Mouse (Mus musculus): ENCODE data around the gene Ppp2r5e. TPM values are rescaled to one million over a fixed set of nuclear protein-coding genes. Genes with fewer than 3 reads are reported as not detected.
A peak's percentile ranks its signal among the peaks of the same experiment; 100 is the strongest.

Gene Ppp2r5e
- polyA plus RNA-seq, 1 experiment from 2014 or later, result 12.5 TPM

- H3K36me3 ChIP-seq, result no peaks in the 10 kb centered on the region
- 68% methylated on average over 7 of the region's 7 CpGs for WGBS
- no peak overlapping the region for H3K27ac ChIP-seq
- H3K9me3 ChIP-seq, result no peaks in the 10 kb centered on the region
- ATAC-seq (ENCODE audit: insufficient read depth, low FRiP score, low read depth), result no peak
- H3K4me2 ChIP-seq, result no peak overlapping the region
- H3K4me3 ChIP-seq (replicated peaks), result no peak overlapping the region
- no peaks in the 10 kb centered on the region for H3K4me1 ChIP-seq
- H3K9ac ChIP-seq, result no peak overlapping the region
- H3K27me3 ChIP-seq (replicated peaks), result no peaks in the 10 kb centered on the region
These were observed 16.7 kb upstream of the Ppp2r5e start for GRCm38 (mm10) chr12:75612711-75613110.

- 17% methylated on average over 4 of the region's 4 CpGs for WGBS
- ATAC-seq (ENCODE audit: insufficient read depth, low FRiP score, low read depth), result no peak
These were observed 3.4 kb upstream of the Ppp2r5e start for GRCm38 (mm10) chr12:75599490-75599889.

GRCm38 (mm10) chr12:75598988-75599387, 2.9 kb upstream of the Ppp2r5e start:
- no peaks in the 10 kb centered on the region for H3K27me3 ChIP-seq (replicated peaks)
- H3K4me3 ChIP-seq (replicated peaks), result no peak overlapping the region
- no peak overlapping the region for H3K4me2 ChIP-seq
- no peak for ATAC-seq (ENCODE audit: insufficient read depth, low FRiP score, low read depth)
- no peak overlapping the region for H3K9ac ChIP-seq
- 69% methylated on average over 4 of the region's 4 CpGs for WGBS
- H3K9me3 ChIP-seq, result no peaks in the 10 kb centered on the region
- H3K4me1 ChIP-seq, result peaks cover 3% of the 10 kb centered on the region; the same call in 1 of the 2 replicates
- no peak overlapping the region for H3K27ac ChIP-seq
- no peaks in the 10 kb centered on the region for H3K36me3 ChIP-seq

More at GRCm38 (mm10) chr12:75599490-75599889, 3.4 kb upstream of the Ppp2r5e start:
- H3K4me1 ChIP-seq, result peaks cover under 1% of the 10 kb centered on the region; the same call in 1 of the 2 replicates
- H3K4me3 ChIP-seq (replicated peaks), result no peak overlapping the region
- H3K9me3 ChIP-seq, result no peaks in the 10 kb centered on the region
- H3K4me2 ChIP-seq, result no peak overlapping the region
- H3K27ac ChIP-seq, result no peak overlapping the region
- no peaks in the 10 kb centered on the region for H3K36me3 ChIP-seq
- no peak overlapping the region for H3K9ac ChIP-seq
- no peaks in the 10 kb centered on the region for H3K27me3 ChIP-seq (replicated peaks)

GRCm38 (mm10) chr12:75597707-75598106, 1.7 kb upstream of the Ppp2r5e start:
- Histone ChIP-seq H3K9me3 (no peaks in the 10 kb centered on the region), H3K4me1 (peaks cover 3% of the 10 kb centered on the region; the same call in 1 of the 2 replicates), H3K36me3 (no peaks in the 10 kb centered on the region), H3K27me3 (replicated peaks) (no peaks in the 10 kb centered on the region), H3K27ac (no peak overlapping the region), H3K4me2 (no peak overlapping the region), H3K4me3 (replicated peaks) (no peak overlapping the region), H3K9ac (no peak overlapping the region)
- ATAC-seq (ENCODE audit: insufficient read depth, low FRiP score, low read depth), result no peak
- 80% methylated on average over 4 of the region's 4 CpGs for WGBS

GRCm38 (mm10) chr12:75595291-75596153, 523 bp downstream of the Ppp2r5e start:
- peak; percentile 16; the same call in 1 of the 2 replicates for ATAC-seq (ENCODE audit: insufficient read depth, low FRiP score, low read depth)
- Histone ChIP-seq H3K27me3 (replicated peaks) (no peaks in the 10 kb centered on the region), H3K9me3 (no peaks in the 10 kb centered on the region), H3K4me3 (replicated peaks) (peak overlapping the region; percentile 98), H3K27ac (peak overlapping the region; percentile 95), H3K4me2 (peak overlapping the region; percentile 63), H3K4me1 (peaks cover 3% of the 10 kb centered on the region; the same call in 1 of the 2 replicates), H3K9ac (peak overlapping the region; percentile 97), H3K36me3 (no peaks in the 10 kb centered on the region)
- under 1% methylated on average over 54 of the region's 97 CpGs for WGBS

- H3K9ac ChIP-seq, result no peak overlapping the region
- H3K4me3 ChIP-seq (replicated peaks), result peak overlapping the region; percentile 23; the same call in 1 of the 2 replicates
- no peak for ATAC-seq (ENCODE audit: insufficient read depth, low FRiP score, low read depth)
- no peak overlapping the region for H3K27ac ChIP-seq
- 33% methylated on average over 5 of the region's 5 CpGs for WGBS
- H3K9me3 ChIP-seq, result no peaks in the 10 kb centered on the region
- peak overlapping the region; percentile 63 for H3K4me2 ChIP-seq
- peaks cover 3% of the 10 kb centered on the region; the same call in 1 of the 2 replicates for H3K36me3 ChIP-seq
- H3K27me3 ChIP-seq (replicated peaks), result no peaks in the 10 kb centered on the region
- H3K4me1 ChIP-seq, result peaks cover 3% of the 10 kb centered on the region; the same call in 1 of the 2 replicates
These were observed 1.6 kb downstream of the Ppp2r5e start for GRCm38 (mm10) chr12:75594404-75594803.

- Histone ChIP-seq H3K9me3 (no peaks in the 10 kb centered on the region), H3K9ac (no peak overlapping the region), H3K4me3 (replicated peaks) (no peak overlapping the region), H3K36me3 (peaks cover 6% of the 10 kb centered on the region; the same call in 1 of the 2 replicates), H3K4me1 (peaks cover 3% of the 10 kb centered on the region; the same call in 1 of the 2 replicates), H3K27ac (no peak overlapping the region), H3K27me3 (replicated peaks) (no peaks in the 10 kb centered on the region), H3K4me2 (peak overlapping the region; percentile 63; the same call in 1 of the 2 replicates)
- 52% methylated on average over 4 of the region's 4 CpGs for WGBS
- no peak for ATAC-seq (ENCODE audit: insufficient read depth, low FRiP score, low read depth)
These were observed 2.2 kb downstream of the Ppp2r5e start for GRCm38 (mm10) chr12:75593817-75594216.

GRCm38 (mm10) chr12:75587501-75587900, 8.5 kb downstream of the Ppp2r5e start:
- ATAC-seq (ENCODE audit: insufficient read depth, low FRiP score, low read depth), result no peak
- Histone ChIP-seq H3K4me3 (replicated peaks) (no peak overlapping the region), H3K4me2 (no peak overlapping the region), H3K9ac (no peak overlapping the region), H3K27ac (no peak overlapping the region), H3K4me1 (no peaks in the 10 kb centered on the region), H3K27me3 (replicated peaks) (no peaks in the 10 kb centered on the region), H3K36me3 (peaks cover 9% of the 10 kb centered on the region), H3K9me3 (no peaks in the 10 kb centered on the region)

- WGBS, result 82% methylated on average over 3 of the region's 3 CpGs
- Histone ChIP-seq H3K4me2 (no peak overlapping the region), H3K36me3 (peaks cover 4% of the 10 kb centered on the region; the same call in 1 of the 2 replicates), H3K9me3 (no peaks in the 10 kb centered on the region), H3K4me1 (no peaks in the 10 kb centered on the region), H3K27me3 (replicated peaks) (no peaks in the 10 kb centered on the region), H3K27ac (no peak overlapping the region), H3K9ac (no peak overlapping the region), H3K4me3 (replicated peaks) (no peak overlapping the region)
- ATAC-seq (ENCODE audit: insufficient read depth, low FRiP score, low read depth), result no peak
These were observed 12.3 kb downstream of the Ppp2r5e start for GRCm38 (mm10) chr12:75583776-75584175.

- ATAC-seq (ENCODE audit: insufficient read depth, low FRiP score, low read depth), result no peak
- WGBS, result 96% methylated on average over 2 of the region's 2 CpGs
- no peak overlapping the region for H3K27ac ChIP-seq
These were observed 17.0 kb downstream of the Ppp2r5e start for GRCm38 (mm10) chr12:75579076-75579475.

GRCm38 (mm10) chr12:75577255-75577654, 18.8 kb downstream of the Ppp2r5e start:
- no peaks in the 10 kb centered on the region for H3K27me3 ChIP-seq (replicated peaks)
- no peak overlapping the region for H3K4me2 ChIP-seq
- H3K27ac ChIP-seq, result no peak overlapping the region
- H3K9ac ChIP-seq, result no peak overlapping the region
- ATAC-seq (ENCODE audit: insufficient read depth, low FRiP score, low read depth), result no peak; the same call in 1 of the 2 replicates
- H3K9me3 ChIP-seq, result no peaks in the 10 kb centered on the region
- peaks cover 4% of the 10 kb centered on the region for H3K4me1 ChIP-seq
- no peak overlapping the region for H3K4me3 ChIP-seq (replicated peaks)
- WGBS, result 60% methylated on average over 5 of the region's 5 CpGs
- no peaks in the 10 kb centered on the region for H3K36me3 ChIP-seq

More at GRCm38 (mm10) chr12:75579076-75579475, 17.0 kb downstream of the Ppp2r5e start:
- Histone ChIP-seq H3K4me3 (replicated peaks) (no peak overlapping the region), H3K27me3 (replicated peaks) (no peaks in the 10 kb centered on the region), H3K9ac (no peak overlapping the region), H3K9me3 (no peaks in the 10 kb centered on the region), H3K4me2 (no peak overlapping the region), H3K4me1 (peaks cover 4% of the 10 kb centered on the region; the same call in 1 of the 2 replicates), H3K36me3 (no peaks in the 10 kb centered on the region)

GRCm38 (mm10) chr12:75572271-75572670, 23.8 kb downstream of the Ppp2r5e start:
- H3K27ac ChIP-seq, result no peak overlapping the region
- no peak overlapping the region for H3K9ac ChIP-seq
- H3K36me3 ChIP-seq, result no peaks in the 10 kb centered on the region
- H3K4me2 ChIP-seq, result no peak overlapping the region
- 67% methylated on average over 4 of the region's 4 CpGs for WGBS
- no peak overlapping the region for H3K4me3 ChIP-seq (replicated peaks)
- H3K4me1 ChIP-seq, result peaks cover 10% of the 10 kb centered on the region
- ATAC-seq (ENCODE audit: insufficient read depth, low FRiP score, low read depth), result no peak
- H3K27me3 ChIP-seq (replicated peaks), result no peaks in the 10 kb centered on the region
- H3K9me3 ChIP-seq, result no peaks in the 10 kb centered on the region

Data from stomach, embryonic 15.5 days (tissue).